Mouse (Mus musculus): Measurements from ENCODE around the gene Mmp14. TPM values are rescaled to one million over a fixed set of nuclear protein-coding genes. Genes with fewer than 3 reads are reported as not detected.

Mmp14 gene
- polyA plus RNA-seq, 1 experiment: 15.9 TPM

GRCm38 (mm10) chr14:54432078-54432836 lies 845 bp downstream of the Mmp14 start:
- TF ChIP-seq CTCF (IDR thresholded peaks at IDR 0.05; ENCODE audit: borderline replicate concordance, insufficient read depth, low read depth, low read length) (no peak), POLR2A (IDR thresholded peaks at IDR 0.05; ENCODE audit: borderline replicate concordance, insufficient read depth, low read length) (no peak)
- Histone ChIP-seq H3K27ac (ENCODE audit: insufficient read depth, low read length) (no peak overlapping the region), H3K4me1 (ENCODE audit: control insufficient read depth, insufficient read depth, low read length) (no peaks in the 10 kb centered on the region; the same call in 1 of the 2 replicates), H3K27me3 (ENCODE audit: control insufficient read depth, insufficient read depth, low read length) (peaks cover 9% of the 10 kb centered on the region; the same call in 1 of the 2 replicates), H3K4me3 (replicated peaks; ENCODE audit: insufficient read depth, low read depth, low read length) (no peak overlapping the region)
- 5% methylated on average over 54 of the region's 54 CpGs for WGBS
- DNase-seq: no peak

GRCm38 (mm10) chr14:54432837-54433830 lies 1.7 kb downstream of the Mmp14 start:
- DNase-seq: peak in 1 of 2 experiments; percentile 29
- Histone ChIP-seq H3K4me3 (replicated peaks; ENCODE audit: insufficient read depth, low read depth, low read length) (peak overlapping the region; percentile 19), H3K27me3 (ENCODE audit: control insufficient read depth, insufficient read depth, low read length) (peaks cover 9% of the 10 kb centered on the region; the same call in 1 of the 2 replicates), H3K4me1 (ENCODE audit: control insufficient read depth, insufficient read depth, low read length) (no peaks in the 10 kb centered on the region; the same call in 1 of the 2 replicates), H3K27ac (ENCODE audit: insufficient read depth, low read length) (no peak overlapping the region)
- TF ChIP-seq CTCF (IDR thresholded peaks at IDR 0.05; ENCODE audit: borderline replicate concordance, insufficient read depth, low read depth, low read length) (no peak), POLR2A (IDR thresholded peaks at IDR 0.05; ENCODE audit: borderline replicate concordance, insufficient read depth, low read length) (no peak)
- WGBS: 17% methylated on average over 17 of the region's 17 CpGs

DNA sequence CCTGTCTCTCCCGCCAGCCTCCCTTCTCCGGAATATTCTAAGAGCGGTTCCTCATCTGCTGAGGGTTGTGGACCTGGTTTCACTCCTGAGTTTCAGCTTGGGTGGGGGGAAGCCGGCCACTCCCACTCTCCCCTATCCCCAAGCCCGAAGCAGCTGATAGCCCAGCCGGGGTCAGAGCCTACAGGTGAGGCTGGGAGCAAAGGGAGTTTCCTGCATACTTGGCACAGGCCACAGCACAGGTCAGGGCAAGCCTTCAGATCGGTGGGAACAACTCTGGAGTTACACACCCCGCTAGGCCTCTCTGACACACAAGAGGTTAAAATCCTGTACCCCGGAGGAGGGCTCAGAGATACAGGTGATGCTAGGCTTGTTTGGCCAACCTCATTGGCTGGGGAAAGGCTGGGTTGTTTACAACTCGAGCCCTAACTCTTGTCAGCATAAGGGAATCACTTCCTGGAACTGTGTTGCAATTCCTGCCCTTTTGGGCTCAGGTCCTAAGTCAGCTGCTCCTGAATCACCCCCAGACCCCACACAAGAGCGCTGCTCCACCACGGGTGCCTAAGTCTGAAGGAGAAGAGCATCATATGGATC lies 2.6 kb downstream of the Mmp14 start:
- WGBS: 60% methylated on average over 12 of the region's 12 CpGs
- TF ChIP-seq POLR2A (IDR thresholded peaks at IDR 0.05; ENCODE audit: borderline replicate concordance, insufficient read depth, low read length): no peak
- peaks cover 9% of the 10 kb centered on the region; the same call in 1 of the 2 replicates for H3K27me3 ChIP-seq (ENCODE audit: control insufficient read depth, insufficient read depth, low read length)
- DNase-seq: no peak
- H3K4me3 ChIP-seq (replicated peaks; ENCODE audit: insufficient read depth, low read depth, low read length): no peak overlapping the region
- no peaks in the 10 kb centered on the region; the same call in 1 of the 2 replicates for H3K4me1 ChIP-seq (ENCODE audit: control insufficient read depth, insufficient read depth, low read length)
- H3K27ac ChIP-seq (ENCODE audit: insufficient read depth, low read length): no peak overlapping the region

- Histone ChIP-seq H3K27ac (ENCODE audit: insufficient read depth, low read length) (no peak overlapping the region), H3K4me1 (ENCODE audit: control insufficient read depth, insufficient read depth, low read length) (no peaks in the 10 kb centered on the region; the same call in 1 of the 2 replicates), H3K4me3 (replicated peaks; ENCODE audit: insufficient read depth, low read depth, low read length) (no peak overlapping the region), H3K27me3 (ENCODE audit: control insufficient read depth, insufficient read depth, low read length) (peaks cover 9% of the 10 kb centered on the region; the same call in 1 of the 2 replicates)
- DNase-seq: no peak
- no peak for TF ChIP-seq POLR2A (IDR thresholded peaks at IDR 0.05; ENCODE audit: borderline replicate concordance, insufficient read depth, low read length)
- no peak for TF ChIP-seq CTCF (IDR thresholded peaks at IDR 0.05; ENCODE audit: borderline replicate concordance, insufficient read depth, low read depth, low read length)
- WGBS: 76% methylated on average over 11 of the region's 11 CpGs
Measured at GRCm38 (mm10) chr14:54435194-54435918, 3.9 kb downstream of the Mmp14 start.

GRCm38 (mm10) chr14:54439155-54439554 lies 7.7 kb downstream of the Mmp14 start:
- TF ChIP-seq CTCF (IDR thresholded peaks at IDR 0.05; ENCODE audit: borderline replicate concordance, insufficient read depth, low read depth, low read length): no peak
- no peak for TF ChIP-seq POLR2A (IDR thresholded peaks at IDR 0.05; ENCODE audit: borderline replicate concordance, insufficient read depth, low read length)
- 79% methylated on average over 12 of the region's 12 CpGs for WGBS
- no peaks in the 10 kb centered on the region for H3K4me1 ChIP-seq (ENCODE audit: control insufficient read depth, insufficient read depth, low read length)
- no peaks in the 10 kb centered on the region for H3K27me3 ChIP-seq (ENCODE audit: control insufficient read depth, insufficient read depth, low read length)
- no peak for DNase-seq
- H3K27ac ChIP-seq (ENCODE audit: insufficient read depth, low read length): no peak overlapping the region
- H3K4me3 ChIP-seq (replicated peaks; ENCODE audit: insufficient read depth, low read depth, low read length): no peak overlapping the region

DNA sequence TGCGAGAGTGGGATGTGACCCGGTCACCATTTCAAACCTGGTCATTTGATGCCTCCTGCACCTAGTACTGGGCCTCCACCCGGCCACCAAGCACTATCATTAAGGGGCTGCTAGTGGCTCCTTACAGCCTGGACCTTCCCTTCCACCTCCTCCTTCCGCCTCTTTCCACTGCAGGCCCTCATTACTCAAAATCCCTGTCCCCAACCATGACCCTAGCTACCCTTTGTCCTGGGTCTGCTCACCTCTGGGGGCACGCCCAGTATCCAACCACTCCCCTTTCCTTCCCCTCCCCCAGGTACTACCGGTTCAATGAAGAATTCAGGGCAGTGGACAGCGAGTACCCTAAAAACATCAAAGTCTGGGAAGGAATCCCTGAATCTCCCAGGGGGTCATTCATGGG lies 8.2 kb downstream of the Mmp14 start:
- H3K4me3 ChIP-seq (replicated peaks; ENCODE audit: insufficient read depth, low read depth, low read length): no peak overlapping the region
- WGBS: 65% methylated on average over 7 of the region's 7 CpGs
- no peaks in the 10 kb centered on the region for H3K27me3 ChIP-seq (ENCODE audit: control insufficient read depth, insufficient read depth, low read length)
- H3K27ac ChIP-seq (ENCODE audit: insufficient read depth, low read length): no peak overlapping the region
- H3K4me1 ChIP-seq (ENCODE audit: control insufficient read depth, insufficient read depth, low read length): no peaks in the 10 kb centered on the region
- DNase-seq: no peak
- TF ChIP-seq CTCF (IDR thresholded peaks at IDR 0.05; ENCODE audit: borderline replicate concordance, insufficient read depth, low read depth, low read length) (no peak), POLR2A (IDR thresholded peaks at IDR 0.05; ENCODE audit: borderline replicate concordance, insufficient read depth, low read length) (no peak)

DNA sequence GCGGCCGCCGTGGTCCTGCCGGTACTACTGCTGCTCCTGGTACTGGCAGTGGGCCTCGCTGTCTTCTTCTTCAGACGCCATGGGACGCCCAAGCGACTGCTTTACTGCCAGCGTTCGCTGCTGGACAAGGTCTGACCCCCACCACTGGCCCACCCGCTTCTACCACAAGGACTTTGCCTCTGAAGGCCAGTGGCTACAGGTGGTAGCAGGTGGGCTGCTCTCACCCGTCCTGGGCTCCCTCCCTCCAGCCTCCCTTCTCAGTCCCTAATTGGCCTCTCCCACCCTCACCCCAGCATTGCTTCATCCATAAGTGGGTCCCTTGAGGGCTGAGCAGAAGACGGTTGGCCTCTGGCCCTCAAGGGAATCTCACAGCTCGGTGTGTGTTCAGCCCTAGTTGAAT lies 9.1 kb downstream of the Mmp14 start:
- 87% methylated on average over 14 of the region's 14 CpGs for WGBS

More for the DNA sequence above, 9.1 kb downstream of the Mmp14 start:
- Histone ChIP-seq H3K4me3 (replicated peaks; ENCODE audit: insufficient read depth, low read depth, low read length) (no peak overlapping the region), H3K27ac (ENCODE audit: insufficient read depth, low read length) (no peak overlapping the region), H3K27me3 (ENCODE audit: control insufficient read depth, insufficient read depth, low read length) (no peaks in the 10 kb centered on the region), H3K4me1 (ENCODE audit: control insufficient read depth, insufficient read depth, low read length) (no peaks in the 10 kb centered on the region)
- TF ChIP-seq POLR2A (IDR thresholded peaks at IDR 0.05; ENCODE audit: borderline replicate concordance, insufficient read depth, low read length) (no peak), CTCF (IDR thresholded peaks at IDR 0.05; ENCODE audit: borderline replicate concordance, insufficient read depth, low read depth, low read length) (no peak)
- DNase-seq: no peak

Measured in cerebellum, adult 2 months (tissue).